Mouse (Mus musculus) c-Kit-negative CD71-positive TER-119-positive erythroid progenitor cells, embryonic 14.5 days (primary cell): ENCODE results near the gene Slc12a5.

ENCODE experiments used
- DNase-seq: peaks from one replicate; pipeline ENCODE4 v3.0.0-alpha.2; 2013; ENCODE audit warnings: low read depth, low spot score

Slc12a5 gene

GRCm38 (mm10) chr2:164979749-164980148 is 19.1 kb downstream of the Slc12a5 start:
- no peak for DNase-seq

- no peak for DNase-seq
These were observed 25.4 kb downstream of the Slc12a5 start for GRCm38 (mm10) chr2:164985962-164986361.

- DNase-seq: no peak
These were observed 25.9 kb downstream of the Slc12a5 start for GRCm38 (mm10) chr2:164986371-164987027.

GRCm38 (mm10) chr2:164988777-164989176 is 28.2 kb downstream of the Slc12a5 start:
- DNase-seq: no peak

- no peak for DNase-seq
These were observed 30.5 kb downstream of the Slc12a5 start for GRCm38 (mm10) chr2:164991111-164991510.

GRCm38 (mm10) chr2:164991808-164992207 is 31.2 kb downstream of the Slc12a5 start:
- DNase-seq: no peak

GRCm38 (mm10) chr2:164994156-164994555 is 33.6 kb downstream of the Slc12a5 start:
- no peak for DNase-seq

GRCm38 (mm10) chr2:164994659-164995428 is 34.2 kb downstream of the Slc12a5 start:
- no peak for DNase-seq

GRCm38 (mm10) chr2:164995976-164996375 is 35.4 kb downstream of the Slc12a5 start:
- DNase-seq: no peak

GRCm38 (mm10) chr2:164996848-164997720 is 36.5 kb downstream of the Slc12a5 start:
- no peak for DNase-seq

- no peak for DNase-seq
These were observed 37.3 kb downstream of the Slc12a5 start for GRCm38 (mm10) chr2:164997721-164998428.

- no peak for DNase-seq
These were observed 41.4 kb downstream of the Slc12a5 start for GRCm38 (mm10) chr2:165001958-165002357.

GRCm38 (mm10) chr2:165003108-165003507 is 42.5 kb downstream of the Slc12a5 start:
- no peak for DNase-seq

GRCm38 (mm10) chr2:165004237-165004636 is 43.6 kb downstream of the Slc12a5 start:
- DNase-seq: no peak

GRCm38 (mm10) chr2:165006813-165007212 is 46.2 kb downstream of the Slc12a5 start:
- DNase-seq: no peak

GRCm38 (mm10) chr2:165007986-165008385 is 47.4 kb downstream of the Slc12a5 start:
- DNase-seq: no peak

GRCm38 (mm10) chr2:165009161-165009560 is 48.6 kb downstream of the Slc12a5 start:
- no peak for DNase-seq

GRCm38 (mm10) chr2:165009581-165009980 is 49.0 kb downstream of the Slc12a5 start:
- DNase-seq: no peak

- no peak for DNase-seq
These were observed 49.7 kb downstream of the Slc12a5 start for GRCm38 (mm10) chr2:165010351-165010750.

GRCm38 (mm10) chr2:165014935-165015334 is 54.3 kb downstream of the Slc12a5 start:
- DNase-seq: no peak

GRCm38 (mm10) chr2:165020490-165020889 is 59.9 kb downstream of the Slc12a5 start:
- no peak for DNase-seq
